Mouse (Mus musculus) 3T3-L1 (cell line): ENCODE measurements around the gene Ticrr.

Experiments
- DNase-seq: peaks from one replicate; pipeline ENCODE4 v3.0.0-alpha.2; 2015; ENCODE audit warnings: low read depth, low spot score

The Ticrr gene

GRCm38 (mm10) chr7:79744585-79744984, 84.6 kb downstream of the Ticrr start:
- DNase-seq: no peak

DNA sequence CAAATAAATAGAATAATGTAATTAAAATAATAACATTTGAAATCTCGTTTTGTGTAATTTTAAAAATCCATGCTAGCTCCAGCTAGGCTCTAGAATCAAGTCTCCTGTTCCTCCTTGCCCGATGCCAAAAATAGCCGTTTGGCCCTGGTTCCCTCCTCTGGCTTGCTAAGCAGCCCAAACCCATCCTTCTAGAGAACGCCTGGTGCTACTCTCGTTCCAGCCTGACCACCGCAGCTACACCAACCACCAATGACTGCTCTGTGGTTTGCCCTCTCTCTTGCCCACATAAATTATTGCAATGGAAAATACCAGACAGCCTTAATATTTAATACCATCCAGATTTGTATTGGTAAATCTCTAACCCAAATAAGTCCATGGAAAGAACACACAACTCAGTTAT, 87.7 kb downstream of the Ticrr start:
- DNase-seq: no peak
